ENCODE assay signal across 11 mouse cellular contexts in genomic region chr17:29985534-29985933, GRCm38 (mm10). TPM values are rescaled to one million over a fixed set of nuclear protein-coding genes. Genes with fewer than 3 reads are reported as not detected.
A peak's percentile ranks its signal among the peaks of the same experiment; 100 is the strongest.
DNase-seq lines count a peak whose midpoint lies in the region; ATAC-seq and TF ChIP-seq lines count a peak whose summit lies in the region.
"Had no signal": no experiment of that assay in that cellular context is flagged by ENCODE, and none has a peak within 500 bp of the region (broad histone marks: within the 10 kb centered on the region; RNA-seq: fewer than 3 reads in every experiment).

No protein-coding gene starts in this region.

- H3K27ac ChIP-seq in layer of hippocampus, adult 2 months = peak overlapping the region; percentile 77
- H3K27ac ChIP-seq in heart, postnatal 0 days (ENCODE audit: low read depth) = peak overlapping the region; percentile 11; the same call in 1 of the 2 replicates
- H3K27ac ChIP-seq: liver, embryonic 12.5 days had no signal

- no peaks in the 10 kb centered on the region for H3K36me3 ChIP-seq in heart, postnatal 0 days (replicated peaks; ENCODE audit: control insufficient read depth, insufficient read depth, low read length)
- H3K36me3 ChIP-seq: liver, embryonic 12.5 days had no signal

- H3K9me3 ChIP-seq in heart, postnatal 0 days (replicated peaks; ENCODE audit: control insufficient read depth, low read length) = no peaks in the 10 kb centered on the region; the same call in 1 of the 2 replicates
- H3K9me3 ChIP-seq: liver, embryonic 12.5 days had no signal

- H3K9ac ChIP-seq in heart, postnatal 0 days (replicated peaks; ENCODE audit: low read depth, low read length) = no peak overlapping the region
- H3K9ac ChIP-seq: liver, embryonic 12.5 days had no signal

- no peak for DNase-seq in layer of hippocampus, adult 2 months (ENCODE audit: low spot score in 2 of 2)
- no peak for DNase-seq in layer of hippocampus, adult 8-10 months (ENCODE audit: low spot score in 2 of 2)
- DNase-seq in heart, postnatal 0 days (ENCODE audit: low spot score) = peak; percentile 52
- DNase-seq in kidney, postnatal 4 days = peak; percentile 73 to 82
- no peak for DNase-seq in T-cell, adult 2 months (ENCODE audit: low spot score)
- no peak for DNase-seq in right cerebral cortex, postnatal 25 days
- no peak for DNase-seq in urinary bladder, postnatal 25 days (ENCODE audit: low spot score)
- DNase-seq: gastrocnemius, postnatal 14 days; thymus, adult 2 months had no signal

- no peak overlapping the region for H3K4me2 ChIP-seq in heart, postnatal 0 days (ENCODE audit: low read depth, low read length)
- H3K4me2 ChIP-seq: liver, embryonic 12.5 days had no signal

- TF ChIP-seq CTCF in layer of hippocampus, adult 2 months (conservative IDR thresholded peaks at IDR 0.05) = no peak
- TF ChIP-seq CTCF in heart, postnatal 0 days (IDR thresholded peaks at IDR 0.05; ENCODE audit: low read depth) = no peak

- 17% methylated on average over 3 of the region's 3 CpGs for WGBS in heart, postnatal 0 days

- H3K4me1 ChIP-seq in heart, postnatal 0 days (ENCODE audit: control insufficient read depth, insufficient read depth) = peaks cover 5% of the 10 kb centered on the region

- no peak for TF ChIP-seq EP300 in heart, postnatal 0 days (IDR thresholded peaks at IDR 0.05; ENCODE audit: low read depth)

- no peak overlapping the region for H3K4me3 ChIP-seq in layer of hippocampus, adult 2 months
- H3K4me3 ChIP-seq in heart, postnatal 0 days (ENCODE audit: low read depth, low read length) = no peak overlapping the region
- H3K4me3 ChIP-seq: liver, embryonic 12.5 days; myocyte had no signal

- peak; percentile 30 for ATAC-seq in heart, postnatal 0 days (ENCODE audit: insufficient read depth, low read depth)
- ATAC-seq: liver, embryonic 12.5 days had no signal

- no peaks in the 10 kb centered on the region for H3K27me3 ChIP-seq in heart, postnatal 0 days (ENCODE audit: control insufficient read depth, insufficient read depth, low read length)

RNA-seq across cellular contexts. Expression of gene Mdga1, which starts 15.6 kb away (rescaled TPM):
- 10 to 100 TPM; 70.1 to 73.8 TPM for total RNA-seq in layer of hippocampus, adult 2 months (2021)
- 10 to 100 TPM; 51.9 to 62.7 (median 57.1) TPM for total RNA-seq in layer of hippocampus, adult 8-10 months (2022)
- 9.5 and 11.6 TPM in 2 replicates for total RNA-seq in heart, postnatal 0 days (2014; rRNA removed; ENCODE audit: low replicate concordance)
- 4.9 and 5.2 TPM in 2 replicates for polyA plus RNA-seq in heart, postnatal 0 days (2015; fragmentation: Nextera tagmentation; extraction: Ambion mirVana)

RNA-seq across cellular contexts. Expression of gene Zfand3, which starts 19.0 kb away (rescaled TPM):
- 100 to 1,000 TPM; 112 to 118 TPM for total RNA-seq in layer of hippocampus, adult 2 months (2021)
- total RNA-seq in layer of hippocampus, adult 8-10 months (2022) = 100 to 1,000 TPM; 100 to 122 (median 109) TPM
- total RNA-seq in heart, postnatal 0 days (2014; rRNA removed; ENCODE audit: low replicate concordance) = 77.7 and 131 TPM in 2 replicates
- polyA plus RNA-seq in heart, postnatal 0 days (2015; fragmentation: Nextera tagmentation; extraction: Ambion mirVana) = 49.0 and 53.2 TPM in 2 replicates

Comparison
In these comparisons a context has a peak if more than half of its experiments do, and no peak if none do; other contexts are left out.
1. DNase-seq: peak in heart, postnatal 0 days (single experiment) and kidney, postnatal 4 days (2 of 2); none in layer of hippocampus, adult 2 months (0 of 2), layer of hippocampus, adult 8-10 months (0 of 2), T-cell, adult 2 months (single experiment), right cerebral cortex, postnatal 25 days (single experiment) and urinary bladder, postnatal 25 days (single experiment).